Mouse (Mus musculus): ENCODE measurements around the gene Cpxm2.

GRCm38 (mm10) chr7:132009002-132009401, 145.5 kb downstream of the Cpxm2 start:
- TF ChIP-seq CTCF (IDR thresholded peaks at IDR 0.05; ENCODE audit: control insufficient read depth, insufficient read depth, low read length) = no peak
- TF ChIP-seq POLR2A (IDR thresholded peaks at IDR 0.05; ENCODE audit: borderline replicate concordance, control insufficient read depth, low read depth, low read length) = no peak
